ENCODE assay signal across 21 mouse cellular contexts in genomic region chr16:34834477-34834876, GRCm38 (mm10).
"Had no signal": no experiment of that assay in that cellular context is flagged by ENCODE, and none has a peak within 500 bp of the region (broad histone marks: within the 10 kb centered on the region; RNA-seq: fewer than 3 reads in every experiment).

No protein-coding gene starts in this region.

- H3K9ac ChIP-seq: kidney, embryonic 15.5 days; liver, embryonic 14.5 days; liver, postnatal 0 days; lung, embryonic 14.5 days; neural tube, embryonic 12.5 days; neural tube, embryonic 15.5 days; stomach, embryonic 15.5 days had no signal

- H3K4me2 ChIP-seq: kidney, embryonic 15.5 days; liver, embryonic 11.5 days; lung, embryonic 14.5 days; midbrain, embryonic 11.5 days; neural tube, embryonic 12.5 days; neural tube, embryonic 15.5 days; stomach, embryonic 15.5 days had no signal

- H3K4me3 ChIP-seq: kidney, embryonic 15.5 days; neural tube, embryonic 12.5 days; neural tube, embryonic 15.5 days; stomach, embryonic 15.5 days had no signal

- ATAC-seq: liver, postnatal 0 days had no signal

- H3K9me3 ChIP-seq: kidney, embryonic 15.5 days; neural tube, embryonic 12.5 days; neural tube, embryonic 15.5 days; stomach, embryonic 15.5 days had no signal

- DNase-seq: kidney, adult 11 months; kidney, adult 8-10 months; kidney, postnatal 10 days; kidney, postnatal 36 days; liver, postnatal 0 days; lung, embryonic 14.5 days; lung, postnatal 10 days; lung, postnatal 4 days; midbrain, embryonic 14.5 days; right cerebral cortex, adult 18-20 months; right cerebral cortex, postnatal 14 days; right cerebral cortex, postnatal 4 days; spleen, adult 18-20 months; thymus, postnatal 25 days had no signal

- H3K36me3 ChIP-seq: kidney, embryonic 15.5 days; neural tube, embryonic 12.5 days; neural tube, embryonic 15.5 days; stomach, embryonic 15.5 days had no signal

- H3K27me3 ChIP-seq: kidney, embryonic 15.5 days; neural tube, embryonic 12.5 days; neural tube, embryonic 15.5 days; stomach, embryonic 15.5 days had no signal

- H3K4me1 ChIP-seq: kidney, embryonic 15.5 days; neural tube, embryonic 12.5 days; neural tube, embryonic 15.5 days; stomach, embryonic 15.5 days had no signal

- H3K27ac ChIP-seq: kidney, embryonic 15.5 days; liver, embryonic 14.5 days; neural tube, embryonic 12.5 days; neural tube, embryonic 15.5 days; stomach, embryonic 15.5 days had no signal
